Mouse (Mus musculus): ENCODE data around the gene C8g.

DNA sequence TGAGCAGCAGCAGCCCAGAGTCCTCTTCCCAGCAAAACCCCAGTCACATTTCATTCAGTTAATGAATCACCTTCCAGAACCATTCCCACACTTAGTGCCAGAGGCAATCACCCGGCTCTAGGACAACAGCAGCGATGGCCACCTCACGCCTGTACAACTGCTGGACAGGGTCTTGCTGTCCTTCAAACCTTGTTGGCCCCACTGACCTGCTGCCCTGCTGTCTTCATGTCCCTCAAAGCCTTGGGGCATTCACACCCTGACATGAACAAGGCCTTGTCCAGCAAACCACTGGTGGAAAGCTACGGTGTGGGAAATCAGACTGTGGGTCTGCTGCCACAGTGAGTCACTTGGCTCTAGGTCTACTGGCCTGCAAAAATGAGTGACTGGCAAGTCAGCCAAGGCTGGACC lies 39.0 kb upstream of the C8g start:
- TF ChIP-seq CTCF (IDR thresholded peaks at IDR 0.05; ENCODE audit: low read depth) (no peak), EP300 (IDR thresholded peaks at IDR 0.05; ENCODE audit: low read depth) (no peak)
